Mouse (Mus musculus) forebrain, embryonic 15.5 days (tissue): ENCODE results near the gene Plscr1. TPM values are rescaled to one million over a fixed set of nuclear protein-coding genes. Genes with fewer than 3 reads are reported as not detected.
A peak's percentile ranks its signal among the peaks of the same experiment; 100 is the strongest.

Experiments used
- ATAC-seq: fragments of 200-750 bp; cut with Nextera tagmentation; replicated peaks from 2 replicates; pipeline ENCODE4 v1.8.0; 2017; ENCODE audit warnings: mild to moderate bottlenecking, moderate TSS enrichment, moderate library complexity
- H3K27ac ChIP-seq: fragments of 300-500 bp; sonication (generic); replicated peaks from 2 replicates; pipeline ENCODE4 v1.5.1; 2015; ENCODE audit warnings: mild to moderate bottlenecking, inconsistent platforms
- H3K27me3 ChIP-seq: fragments of 300-500 bp; sonication (generic); 2 replicates; pipeline ENCODE4 v1.6.1; 2015; ENCODE audit warnings: inconsistent platforms
- H3K36me3 ChIP-seq: fragments of 300-500 bp; sonication (generic); 2 replicates; pipeline ENCODE4 v1.6.1; 2015; ENCODE audit warnings: mild to moderate bottlenecking, inconsistent platforms
- H3K4me1 ChIP-seq: fragments of 300-500 bp; sonication (generic); 2 replicates; pipeline ENCODE4 v1.6.1; 2015; ENCODE audit warnings: inconsistent platforms
- H3K4me2 ChIP-seq: fragments of 300-500 bp; sonication (generic); replicated peaks from 2 replicates; pipeline ENCODE4 v1.6.1; 2015; ENCODE audit warnings: mild to moderate bottlenecking, inconsistent platforms
- H3K4me3 ChIP-seq: fragments of 300-500 bp; sonication (generic); 2 replicates; pipeline ENCODE4 v1.5.1; 2015; ENCODE audit warnings: mild to moderate bottlenecking, inconsistent platforms
- H3K9ac ChIP-seq: fragments of 300-500 bp; sonication (generic); replicated peaks from 2 replicates; pipeline ENCODE4 v1.6.1; 2015; ENCODE audit warnings: mild to moderate bottlenecking, inconsistent platforms
- H3K9me3 ChIP-seq: fragments of 300-500 bp; sonication (generic); 2 replicates; pipeline ENCODE4 v1.6.1; 2016; ENCODE audit warnings: inconsistent platforms
- WGBS: fragments of 180-500 bp; shearing (Covaris S2); methylation state at CpG from one replicate; pipeline ENCODE4 v1.1.7; 2015; ENCODE audit warnings: mixed read lengths; 5-methylcytosine and 5-hydroxymethylcytosine counted together
- polyA plus RNA-seq: library from polyadenylated mRNA; unstranded; fragments of >200 nt; fragmentation: Nextera tagmentation; extraction: Ambion mirVana; gene quantifications from 2 replicates; pipeline ENCODE4 v1.2.1, GENCODE M21; 2015

The Plscr1 gene
- polyA plus RNA-seq = 5.7 and 6.8 TPM in 2 replicates

GRCm38 (mm10) chr9:92249447-92249852 is at the start of gene Plscr1:
Plscr1 (plus strand) TSS chr9:92249750.
- H3K4me1 ChIP-seq = peaks cover 15% of the 10 kb centered on the region; the same call in 1 of the 2 replicates
- H3K9me3 ChIP-seq = no peaks in the 10 kb centered on the region
- 39% methylated on average over 7 of the region's 7 CpGs for WGBS
- ATAC-seq = no peak
- peak within 1 kb of the TSS; percentile 55 for H3K27ac ChIP-seq
- H3K36me3 ChIP-seq = no peaks in the 10 kb centered on the region
- peak within 1 kb of the TSS; percentile 62 for H3K9ac ChIP-seq
- H3K27me3 ChIP-seq = no peaks in the 10 kb centered on the region
- peak within 1 kb of the TSS; percentile 84 for H3K4me2 ChIP-seq
- H3K4me3 ChIP-seq = peak within 1 kb of the TSS; percentile 57

DNA sequence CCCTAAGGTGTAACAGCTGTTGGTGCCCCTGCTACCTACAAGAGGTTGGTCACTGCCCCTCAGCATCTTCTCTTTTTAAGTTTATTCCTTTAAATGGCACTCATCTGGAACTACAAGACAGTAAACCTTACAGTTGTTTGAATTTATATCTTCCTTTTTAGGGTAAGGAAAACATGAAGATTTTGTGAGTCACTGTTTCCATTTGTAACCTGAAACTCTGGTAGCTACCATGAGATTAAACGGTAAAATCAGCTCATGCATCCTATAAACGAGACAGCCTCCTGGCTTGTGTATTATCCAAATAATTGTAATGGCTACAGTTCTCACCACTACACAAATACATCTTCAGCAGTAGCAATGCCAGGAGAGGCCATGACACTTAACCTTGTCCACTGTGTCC is 45.2 kb upstream of the Plscr1 start:
- no peaks in the 10 kb centered on the region for H3K4me1 ChIP-seq
- H3K9ac ChIP-seq = no peak overlapping the region
- no peak overlapping the region for H3K4me3 ChIP-seq
- no peak overlapping the region for H3K4me2 ChIP-seq
- no peak for ATAC-seq
- no peaks in the 10 kb centered on the region for H3K9me3 ChIP-seq
- H3K36me3 ChIP-seq = no peaks in the 10 kb centered on the region
- WGBS = 77% methylated on average over 2 of the region's 2 CpGs
- no peak overlapping the region for H3K27ac ChIP-seq
- no peaks in the 10 kb centered on the region for H3K27me3 ChIP-seq

- Histone ChIP-seq H3K4me1 (no peaks in the 10 kb centered on the region), H3K9ac (no peak overlapping the region), H3K27me3 (no peaks in the 10 kb centered on the region), H3K9me3 (no peaks in the 10 kb centered on the region), H3K4me3 (no peak overlapping the region), H3K36me3 (no peaks in the 10 kb centered on the region), H3K27ac (no peak overlapping the region), H3K4me2 (no peak overlapping the region)
- 36% methylated on average over 4 of the region's 4 CpGs for WGBS
- ATAC-seq = peak; percentile 68; the same call in 1 of the 2 replicates
Measured at GRCm38 (mm10) chr9:92207307-92207706, 42.2 kb upstream of the Plscr1 start.

DNA sequence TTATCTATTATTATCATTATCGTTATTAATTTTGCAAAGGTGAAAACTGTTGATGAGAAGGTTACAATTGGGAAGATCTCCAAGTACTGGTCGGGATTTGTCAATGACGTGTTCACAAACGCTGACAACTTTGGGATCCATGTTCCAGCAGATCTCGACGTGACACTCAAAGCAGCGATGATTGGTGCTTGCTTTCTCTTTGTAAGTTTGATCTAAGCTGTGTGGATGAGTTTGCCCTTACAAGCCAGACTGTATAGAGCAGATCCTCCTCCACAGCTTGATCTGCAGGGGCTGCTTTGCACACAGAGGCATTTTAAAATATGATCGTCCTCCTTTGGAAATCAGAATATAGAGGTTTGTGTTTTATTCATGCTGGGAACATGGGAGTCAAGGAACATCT is 41.8 kb upstream of the Plscr1 start:
- ATAC-seq = no peak
- Histone ChIP-seq H3K9ac (no peak overlapping the region), H3K4me3 (no peak overlapping the region), H3K9me3 (no peaks in the 10 kb centered on the region), H3K36me3 (no peaks in the 10 kb centered on the region), H3K27ac (no peak overlapping the region), H3K4me2 (no peak overlapping the region), H3K27me3 (no peaks in the 10 kb centered on the region), H3K4me1 (no peaks in the 10 kb centered on the region)
- WGBS = 75% methylated on average over 8 of the region's 8 CpGs

GRCm38 (mm10) chr9:92209850-92210249 is 39.7 kb upstream of the Plscr1 start:
- H3K4me2 ChIP-seq = no peak overlapping the region
- H3K36me3 ChIP-seq = no peaks in the 10 kb centered on the region
- no peaks in the 10 kb centered on the region for H3K4me1 ChIP-seq
- no peak for ATAC-seq
- 52% methylated on average over 3 of the region's 3 CpGs for WGBS
- H3K4me3 ChIP-seq = no peak overlapping the region
- no peak overlapping the region for H3K27ac ChIP-seq
- no peak overlapping the region for H3K9ac ChIP-seq
- no peaks in the 10 kb centered on the region for H3K9me3 ChIP-seq
- H3K27me3 ChIP-seq = no peaks in the 10 kb centered on the region

DNA sequence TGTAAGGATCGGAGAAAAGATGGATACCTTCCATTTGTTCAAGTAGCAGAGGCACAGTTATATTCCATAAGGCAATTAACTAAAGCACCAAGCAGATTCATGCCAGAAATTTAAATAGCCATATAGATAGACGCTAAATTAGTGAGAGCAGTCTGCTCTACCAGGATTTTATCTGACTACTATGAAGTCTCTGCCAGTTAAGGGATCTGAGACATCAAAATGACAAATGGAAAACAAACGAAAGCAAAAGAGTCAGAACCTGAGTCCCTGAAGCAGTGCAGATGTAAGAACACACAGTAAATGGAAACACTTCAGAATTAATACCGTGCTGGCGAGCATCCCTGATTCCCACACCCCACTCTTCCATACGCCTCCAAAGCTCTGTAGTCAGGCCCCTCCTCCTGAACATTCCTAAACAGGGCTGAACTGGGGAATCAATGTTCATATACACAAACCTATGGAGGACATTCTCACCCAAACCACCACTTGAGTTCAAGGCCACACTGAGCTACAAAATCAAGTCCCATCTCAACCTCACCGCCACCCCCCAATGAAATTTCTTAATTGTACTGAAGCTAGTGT is 39.1 kb upstream of the Plscr1 start:
- peak; percentile 70 for ATAC-seq
- no peak overlapping the region for H3K4me3 ChIP-seq
- no peaks in the 10 kb centered on the region for H3K4me1 ChIP-seq
- WGBS = 68% methylated on average over 7 of the region's 7 CpGs
- no peak overlapping the region for H3K9ac ChIP-seq
- no peak overlapping the region for H3K27ac ChIP-seq
- H3K27me3 ChIP-seq = no peaks in the 10 kb centered on the region
- H3K9me3 ChIP-seq = no peaks in the 10 kb centered on the region
- no peaks in the 10 kb centered on the region for H3K36me3 ChIP-seq
- no peak overlapping the region for H3K4me2 ChIP-seq

DNA sequence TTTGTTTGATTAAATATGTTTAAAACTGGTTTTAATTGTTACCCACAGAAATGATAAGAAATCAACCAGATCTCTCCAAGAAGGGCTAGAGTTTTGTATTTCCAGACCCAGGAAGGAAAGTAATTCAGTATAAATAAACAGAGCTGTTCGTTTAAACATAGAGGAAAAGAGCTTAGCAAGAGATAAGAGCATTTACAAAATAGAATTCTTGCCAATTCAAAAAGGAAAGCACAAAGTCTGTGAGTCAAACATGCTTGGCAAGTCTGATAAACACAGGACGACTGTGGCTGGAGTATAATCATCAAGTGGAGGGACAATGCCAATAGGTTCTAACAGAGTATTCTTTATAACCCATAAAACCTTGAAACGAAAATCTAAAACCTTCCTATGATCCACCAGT is 38.5 kb upstream of the Plscr1 start:
- H3K4me2 ChIP-seq = no peak overlapping the region
- H3K4me3 ChIP-seq = no peak overlapping the region
- no peak overlapping the region for H3K27ac ChIP-seq
- no peaks in the 10 kb centered on the region for H3K9me3 ChIP-seq
- no peaks in the 10 kb centered on the region for H3K4me1 ChIP-seq
- H3K9ac ChIP-seq = no peak overlapping the region
- no peaks in the 10 kb centered on the region for H3K36me3 ChIP-seq
- no peaks in the 10 kb centered on the region for H3K27me3 ChIP-seq
- ATAC-seq = no peak
- 72% methylated on average over 3 of the region's 3 CpGs for WGBS

- Histone ChIP-seq H3K4me2 (no peak overlapping the region), H3K27me3 (no peaks in the 10 kb centered on the region), H3K9ac (no peak overlapping the region), H3K36me3 (no peaks in the 10 kb centered on the region), H3K4me3 (no peak overlapping the region), H3K9me3 (no peaks in the 10 kb centered on the region), H3K27ac (no peak overlapping the region), H3K4me1 (no peaks in the 10 kb centered on the region)
- ATAC-seq = 0 out of 2 replicates have a peak, but pooled peaks have one; percentile 46
- 65% methylated on average over 4 of the region's 4 CpGs for WGBS
Measured at GRCm38 (mm10) chr9:92217484-92217883, 32.1 kb upstream of the Plscr1 start.

DNA sequence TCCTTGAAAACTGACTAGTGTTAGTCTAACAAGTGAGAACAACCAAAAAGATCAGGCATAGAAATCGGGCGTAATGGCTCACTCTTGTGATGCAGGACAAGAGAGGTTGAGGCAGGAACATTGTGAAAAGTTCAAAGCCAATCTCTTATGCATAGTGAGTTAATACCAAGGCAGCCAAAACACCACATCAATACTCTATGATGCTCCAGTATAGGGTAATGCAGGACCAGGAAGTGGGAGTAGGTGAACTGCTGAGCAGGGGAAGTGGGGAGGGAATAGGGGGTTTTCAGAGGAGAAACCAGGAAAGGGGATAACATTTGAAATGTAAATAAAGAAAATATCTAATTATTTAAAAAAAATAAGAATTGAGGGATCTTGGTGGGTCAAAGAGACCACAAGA is 31.7 kb upstream of the Plscr1 start:
- H3K27me3 ChIP-seq = no peaks in the 10 kb centered on the region
- no peaks in the 10 kb centered on the region for H3K9me3 ChIP-seq
- H3K36me3 ChIP-seq = no peaks in the 10 kb centered on the region
- no peak overlapping the region for H3K27ac ChIP-seq
- H3K4me1 ChIP-seq = no peaks in the 10 kb centered on the region
- no peak overlapping the region for H3K9ac ChIP-seq
- ATAC-seq = no peak
- WGBS = 87% methylated on average over 2 of the region's 2 CpGs
- no peak overlapping the region for H3K4me3 ChIP-seq
- H3K4me2 ChIP-seq = no peak overlapping the region

DNA sequence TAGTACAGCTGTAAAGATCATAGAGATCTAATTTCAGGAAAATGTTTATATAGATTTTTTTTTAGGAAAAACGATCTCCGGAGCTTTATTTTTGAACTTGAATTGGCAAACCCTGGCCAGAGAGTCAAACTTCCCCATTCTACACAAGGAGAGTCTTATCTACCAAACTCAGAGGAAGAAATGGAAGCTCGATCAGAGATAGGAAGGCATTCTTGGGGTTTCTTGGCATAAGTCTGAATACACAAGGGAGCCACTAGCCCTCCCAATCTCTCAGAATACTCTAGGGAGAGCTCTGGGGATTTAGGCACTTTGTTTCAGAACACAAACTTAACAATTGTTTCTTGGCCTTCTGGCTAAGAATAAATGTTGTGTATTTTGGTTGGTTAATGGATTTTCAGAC is 29.4 kb upstream of the Plscr1 start:
- no peaks in the 10 kb centered on the region for H3K4me1 ChIP-seq
- no peaks in the 10 kb centered on the region for H3K9me3 ChIP-seq
- no peak overlapping the region for H3K9ac ChIP-seq
- H3K36me3 ChIP-seq = no peaks in the 10 kb centered on the region
- WGBS = 87% methylated on average over 3 of the region's 3 CpGs
- no peak overlapping the region for H3K4me3 ChIP-seq
- no peak for ATAC-seq
- no peak overlapping the region for H3K4me2 ChIP-seq
- no peak overlapping the region for H3K27ac ChIP-seq
- no peaks in the 10 kb centered on the region for H3K27me3 ChIP-seq

DNA sequence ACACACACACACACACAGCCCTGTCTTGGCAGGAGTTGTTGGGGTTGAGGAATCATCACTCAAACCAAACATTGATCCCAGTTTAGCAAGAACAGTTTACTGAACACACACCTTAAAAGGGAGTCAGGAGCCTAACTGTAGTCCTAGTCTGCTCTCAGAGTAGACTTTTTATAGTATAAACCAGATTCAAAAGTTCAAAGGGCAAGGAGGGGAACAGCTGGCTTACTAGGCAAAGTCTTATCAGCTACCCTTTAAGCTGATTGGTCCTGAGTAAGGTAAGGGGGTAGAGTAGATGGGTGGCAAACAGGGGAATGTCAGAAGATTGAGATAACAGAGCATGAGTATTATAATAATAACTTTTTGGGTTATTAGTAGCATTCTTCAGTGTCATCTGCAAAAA is 28.1 kb upstream of the Plscr1 start:
- no peaks in the 10 kb centered on the region for H3K27me3 ChIP-seq
- H3K4me2 ChIP-seq = no peak overlapping the region
- no peak overlapping the region for H3K27ac ChIP-seq
- H3K4me3 ChIP-seq = no peak overlapping the region
- H3K4me1 ChIP-seq = no peaks in the 10 kb centered on the region
- no peak for ATAC-seq
- no peaks in the 10 kb centered on the region for H3K36me3 ChIP-seq
- H3K9ac ChIP-seq = no peak overlapping the region
- no peaks in the 10 kb centered on the region for H3K9me3 ChIP-seq

DNA sequence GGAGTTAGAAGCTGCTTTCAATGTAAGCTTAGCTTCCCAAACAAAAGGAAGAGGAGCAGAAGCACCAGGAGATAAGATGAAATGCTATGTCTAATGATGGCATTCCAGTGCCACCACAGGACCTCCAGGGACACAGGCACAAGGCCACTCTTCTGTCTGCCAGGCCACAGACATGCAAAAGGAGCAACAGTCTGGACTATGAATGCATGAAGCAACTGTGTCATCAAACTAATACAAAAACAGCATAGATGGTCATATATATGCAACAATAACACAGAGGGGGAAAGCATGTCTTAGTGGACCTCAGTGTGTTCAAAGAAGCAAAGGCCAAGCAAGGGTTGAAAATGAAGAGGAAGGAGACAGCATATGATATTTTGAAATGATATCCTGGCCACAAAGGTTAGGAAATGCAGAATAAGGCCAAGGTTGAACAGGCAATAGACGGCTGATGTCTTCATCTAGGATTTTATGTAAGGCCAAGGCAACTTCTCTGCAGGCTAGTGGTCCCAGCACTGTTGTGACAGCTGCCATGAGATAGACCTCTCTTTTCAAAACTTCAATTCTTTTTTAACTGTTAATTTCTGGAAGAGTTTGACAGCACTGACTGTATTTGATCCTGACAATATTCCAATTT is 24.8 kb upstream of the Plscr1 start:
- Histone ChIP-seq H3K4me1 (no peaks in the 10 kb centered on the region), H3K36me3 (no peaks in the 10 kb centered on the region), H3K4me2 (no peak overlapping the region), H3K4me3 (no peak overlapping the region), H3K9ac (no peak overlapping the region), H3K27me3 (no peaks in the 10 kb centered on the region), H3K27ac (no peak overlapping the region), H3K9me3 (no peaks in the 10 kb centered on the region)
- WGBS = 97% methylated on average over 1 of the region's 1 CpGs
- no peak for ATAC-seq

DNA sequence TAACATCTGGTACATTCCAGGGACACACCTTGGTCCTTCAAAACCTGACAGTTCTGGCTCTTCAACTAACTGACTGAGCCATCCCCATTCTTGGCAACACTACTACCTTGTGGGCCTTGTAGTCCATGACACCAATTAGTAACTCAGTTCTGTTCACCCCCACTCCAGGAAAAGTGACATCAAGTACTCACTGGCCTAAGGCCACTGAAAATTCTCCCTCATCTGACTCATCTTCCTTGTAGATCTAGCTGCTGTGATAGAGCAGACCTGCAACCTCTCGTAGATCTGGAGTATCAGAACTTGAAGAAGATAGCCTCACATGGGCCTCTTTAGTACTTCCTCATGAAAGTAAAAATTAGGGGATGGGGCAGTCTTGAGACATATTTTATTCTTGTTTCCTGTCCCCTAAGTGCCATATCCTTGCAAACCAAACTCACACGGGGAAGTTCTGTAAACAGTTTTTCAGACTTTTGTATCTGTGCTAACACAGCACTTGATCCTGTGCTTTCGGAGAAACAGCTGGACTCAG is 23.4 kb upstream of the Plscr1 start:
- ATAC-seq = no peak
- no peaks in the 10 kb centered on the region for H3K36me3 ChIP-seq

More for the DNA sequence above, 23.4 kb upstream of the Plscr1 start:
- no peaks in the 10 kb centered on the region for H3K4me1 ChIP-seq
- H3K27me3 ChIP-seq = no peaks in the 10 kb centered on the region
- no peak overlapping the region for H3K4me2 ChIP-seq
- no peak overlapping the region for H3K4me3 ChIP-seq
- H3K9me3 ChIP-seq = no peaks in the 10 kb centered on the region
- H3K9ac ChIP-seq = no peak overlapping the region
- no peak overlapping the region for H3K27ac ChIP-seq
- WGBS = 90% methylated on average over 3 of the region's 3 CpGs
